Mouse (Mus musculus): ENCODE results near the gene Gas6.
A peak's percentile ranks its signal among the peaks of the same experiment; 100 is the strongest.

Gene Gas6

GRCm38 (mm10) chr8:13461843-13462242 is 32.4 kb downstream of the Gas6 start:
- peak; percentile 43 for DNase-seq (ENCODE audit: low read depth, low spot score)

GRCm38 (mm10) chr8:13461085-13461765 is 33.1 kb downstream of the Gas6 start:
- no peak for DNase-seq (ENCODE audit: low read depth, low spot score)

GRCm38 (mm10) chr8:13459431-13459830 is 34.9 kb downstream of the Gas6 start:
- DNase-seq (ENCODE audit: low read depth, low spot score), result no peak

- peak; percentile 14 for DNase-seq (ENCODE audit: low read depth, low spot score)
Observed at GRCm38 (mm10) chr8:13455295-13455694, 39.0 kb downstream of the Gas6 start.

- DNase-seq (ENCODE audit: low read depth, low spot score), result no peak
Observed at GRCm38 (mm10) chr8:13454341-13455113, 39.8 kb downstream of the Gas6 start.

GRCm38 (mm10) chr8:13451747-13452277 is 42.5 kb downstream of the Gas6 start:
- no peak for DNase-seq (ENCODE audit: low read depth, low spot score)

- DNase-seq (ENCODE audit: low read depth, low spot score), result no peak
Observed at GRCm38 (mm10) chr8:13448145-13448544, 46.1 kb downstream of the Gas6 start.

- no peak for DNase-seq (ENCODE audit: low read depth, low spot score)
Observed at GRCm38 (mm10) chr8:13446456-13446855, 47.8 kb downstream of the Gas6 start.

GRCm38 (mm10) chr8:13442152-13442551 is 52.1 kb downstream of the Gas6 start:
- no peak for DNase-seq (ENCODE audit: low read depth, low spot score)

- DNase-seq (ENCODE audit: low read depth, low spot score), result no peak
Observed at GRCm38 (mm10) chr8:13437531-13437930, 56.8 kb downstream of the Gas6 start.

- no peak for DNase-seq (ENCODE audit: low read depth, low spot score)
Observed at GRCm38 (mm10) chr8:13436052-13436451, 58.2 kb downstream of the Gas6 start.

- DNase-seq (ENCODE audit: low read depth, low spot score), result no peak
Observed at GRCm38 (mm10) chr8:13434889-13435288, 59.4 kb downstream of the Gas6 start, which contains the start of gene Tmem255b. Gene Tmem255b, plus strand, starts transcription at chr8:13435189.

- no peak for DNase-seq (ENCODE audit: low read depth, low spot score)
Observed at GRCm38 (mm10) chr8:13433130-13433529, 61.2 kb downstream of the Gas6 start.

GRCm38 (mm10) chr8:13430866-13431265 is 63.4 kb downstream of the Gas6 start:
- no peak for DNase-seq (ENCODE audit: low read depth, low spot score)

GRCm38 (mm10) chr8:13430412-13430811 is 63.9 kb downstream of the Gas6 start:
- no peak for DNase-seq (ENCODE audit: low read depth, low spot score)

- DNase-seq (ENCODE audit: low read depth, low spot score), result no peak
Observed at GRCm38 (mm10) chr8:13428156-13428555, 66.1 kb downstream of the Gas6 start.

- DNase-seq (ENCODE audit: low read depth, low spot score), result no peak
Observed at GRCm38 (mm10) chr8:13427351-13427750, 66.9 kb downstream of the Gas6 start.

GRCm38 (mm10) chr8:13420970-13421369 is 73.3 kb downstream of the Gas6 start:
- DNase-seq (ENCODE audit: low read depth, low spot score), result no peak

- no peak for DNase-seq (ENCODE audit: low read depth, low spot score)
Observed at GRCm38 (mm10) chr8:13419111-13419639, 75.1 kb downstream of the Gas6 start.

- no peak for DNase-seq (ENCODE audit: low read depth, low spot score)
Observed at GRCm38 (mm10) chr8:13415879-13416278, 78.4 kb downstream of the Gas6 start.

All from CD4-positive helper T cell, adult 2 months (primary cell).